Mouse (Mus musculus): ENCODE measurements around the gene Fam189a2. TPM values are rescaled to one million over a fixed set of nuclear protein-coding genes. Genes with fewer than 3 reads are reported as not detected.
A peak's percentile ranks its signal among the peaks of the same experiment; 100 is the strongest.

Gene Fam189a2
- polyA plus RNA-seq, 1 experiment from 2014 or later: 2.9 TPM

GRCm38 (mm10) chr19:23972881-23973649, 57.8 kb downstream of the Fam189a2 start:
- no peak for ATAC-seq
- no peaks in the 10 kb centered on the region for H3K9me3 ChIP-seq (ENCODE audit: control insufficient read depth)
- H3K4me1 ChIP-seq (replicated peaks; ENCODE audit: control insufficient read depth, insufficient read depth, low read length): no peaks in the 10 kb centered on the region
- H3K9ac ChIP-seq (ENCODE audit: low read depth, low read length): no peak overlapping the region
- no peak overlapping the region for H3K4me3 ChIP-seq (ENCODE audit: low read depth, low read length)
- no peak overlapping the region for H3K4me2 ChIP-seq (replicated peaks; ENCODE audit: low read depth)
- H3K36me3 ChIP-seq (ENCODE audit: control insufficient read depth, insufficient read depth): peaks cover 4% of the 10 kb centered on the region; the same call in 1 of the 2 replicates
- peak; percentile 29; the same call in 1 of the 2 replicates for TF ChIP-seq CTCF (IDR thresholded peaks at IDR 0.05; ENCODE audit: low read depth)
- WGBS: 77% methylated on average over 16 of the region's 16 CpGs
- no peaks in the 10 kb centered on the region for H3K27me3 ChIP-seq (replicated peaks; ENCODE audit: control insufficient read depth, insufficient read depth, low read length)
- H3K27ac ChIP-seq (ENCODE audit: low read depth, low read length): peak overlapping the region; percentile 21; the same call in 1 of the 2 replicates

GRCm38 (mm10) chr19:23971391-23971790, 59.4 kb downstream of the Fam189a2 start:
- H3K4me1 ChIP-seq (replicated peaks; ENCODE audit: control insufficient read depth, insufficient read depth, low read length): no peaks in the 10 kb centered on the region
- no peak overlapping the region for H3K9ac ChIP-seq (ENCODE audit: low read depth, low read length)
- H3K4me2 ChIP-seq (replicated peaks; ENCODE audit: low read depth): no peak overlapping the region
- no peak overlapping the region for H3K4me3 ChIP-seq (ENCODE audit: low read depth, low read length)
- no peak overlapping the region for H3K27ac ChIP-seq (ENCODE audit: low read depth, low read length)
- no peaks in the 10 kb centered on the region for H3K9me3 ChIP-seq (ENCODE audit: control insufficient read depth)
- WGBS: 95% methylated on average over 7 of the region's 7 CpGs
- H3K36me3 ChIP-seq (ENCODE audit: control insufficient read depth, insufficient read depth): no peaks in the 10 kb centered on the region
- no peaks in the 10 kb centered on the region for H3K27me3 ChIP-seq (replicated peaks; ENCODE audit: control insufficient read depth, insufficient read depth, low read length)
- no peak for ATAC-seq
- TF ChIP-seq CTCF (IDR thresholded peaks at IDR 0.05; ENCODE audit: low read depth): no peak

GRCm38 (mm10) chr19:23970374-23970773, 60.4 kb downstream of the Fam189a2 start:
- H3K4me2 ChIP-seq (replicated peaks; ENCODE audit: low read depth): no peak overlapping the region
- 86% methylated on average over 3 of the region's 3 CpGs for WGBS

GRCm38 (mm10) chr19:23968862-23969225, 62.0 kb downstream of the Fam189a2 start:
- ATAC-seq: no peak
- Histone ChIP-seq H3K9ac (ENCODE audit: low read depth, low read length) (no peak overlapping the region), H3K36me3 (ENCODE audit: control insufficient read depth, insufficient read depth) (no peaks in the 10 kb centered on the region), H3K9me3 (ENCODE audit: control insufficient read depth) (no peaks in the 10 kb centered on the region), H3K4me2 (replicated peaks; ENCODE audit: low read depth) (no peak overlapping the region), H3K27me3 (replicated peaks; ENCODE audit: control insufficient read depth, insufficient read depth, low read length) (no peaks in the 10 kb centered on the region), H3K4me3 (ENCODE audit: low read depth, low read length) (no peak overlapping the region), H3K4me1 (replicated peaks; ENCODE audit: control insufficient read depth, insufficient read depth, low read length) (no peaks in the 10 kb centered on the region), H3K27ac (ENCODE audit: low read depth, low read length) (no peak overlapping the region)
- WGBS: 60% methylated on average over 2 of the region's 2 CpGs
- TF ChIP-seq CTCF (IDR thresholded peaks at IDR 0.05; ENCODE audit: low read depth): no peak

More at GRCm38 (mm10) chr19:23970374-23970773, 60.4 kb downstream of the Fam189a2 start:
- no peaks in the 10 kb centered on the region for H3K36me3 ChIP-seq (ENCODE audit: control insufficient read depth, insufficient read depth)
- no peak for ATAC-seq
- no peaks in the 10 kb centered on the region for H3K4me1 ChIP-seq (replicated peaks; ENCODE audit: control insufficient read depth, insufficient read depth, low read length)
- H3K4me3 ChIP-seq (ENCODE audit: low read depth, low read length): no peak overlapping the region
- no peaks in the 10 kb centered on the region for H3K9me3 ChIP-seq (ENCODE audit: control insufficient read depth)
- TF ChIP-seq CTCF (IDR thresholded peaks at IDR 0.05; ENCODE audit: low read depth): no peak
- H3K9ac ChIP-seq (ENCODE audit: low read depth, low read length): no peak overlapping the region
- no peak overlapping the region for H3K27ac ChIP-seq (ENCODE audit: low read depth, low read length)
- no peaks in the 10 kb centered on the region for H3K27me3 ChIP-seq (replicated peaks; ENCODE audit: control insufficient read depth, insufficient read depth, low read length)

GRCm38 (mm10) chr19:23968125-23968861, 62.5 kb downstream of the Fam189a2 start:
- H3K27ac ChIP-seq (ENCODE audit: low read depth, low read length): no peak overlapping the region
- peak; percentile 66 for ATAC-seq
- WGBS: 53% methylated on average over 5 of the region's 5 CpGs

GRCm38 (mm10) chr19:23967156-23967555, 63.7 kb downstream of the Fam189a2 start:
- no peak overlapping the region for H3K9ac ChIP-seq (ENCODE audit: low read depth, low read length)
- no peak overlapping the region for H3K27ac ChIP-seq (ENCODE audit: low read depth, low read length)
- 59% methylated on average over 2 of the region's 2 CpGs for WGBS
- no peak for TF ChIP-seq CTCF (IDR thresholded peaks at IDR 0.05; ENCODE audit: low read depth)
- no peak for ATAC-seq
- H3K27me3 ChIP-seq (replicated peaks; ENCODE audit: control insufficient read depth, insufficient read depth, low read length): no peaks in the 10 kb centered on the region
- no peaks in the 10 kb centered on the region for H3K9me3 ChIP-seq (ENCODE audit: control insufficient read depth)
- H3K4me2 ChIP-seq (replicated peaks; ENCODE audit: low read depth): no peak overlapping the region
- no peak overlapping the region for H3K4me3 ChIP-seq (ENCODE audit: low read depth, low read length)
- H3K4me1 ChIP-seq (replicated peaks; ENCODE audit: control insufficient read depth, insufficient read depth, low read length): no peaks in the 10 kb centered on the region
- H3K36me3 ChIP-seq (ENCODE audit: control insufficient read depth, insufficient read depth): no peaks in the 10 kb centered on the region

More at GRCm38 (mm10) chr19:23968125-23968861, 62.5 kb downstream of the Fam189a2 start:
- Histone ChIP-seq H3K9ac (ENCODE audit: low read depth, low read length) (no peak overlapping the region), H3K9me3 (ENCODE audit: control insufficient read depth) (no peaks in the 10 kb centered on the region), H3K4me3 (ENCODE audit: low read depth, low read length) (no peak overlapping the region), H3K27me3 (replicated peaks; ENCODE audit: control insufficient read depth, insufficient read depth, low read length) (no peaks in the 10 kb centered on the region), H3K36me3 (ENCODE audit: control insufficient read depth, insufficient read depth) (no peaks in the 10 kb centered on the region), H3K4me1 (replicated peaks; ENCODE audit: control insufficient read depth, insufficient read depth, low read length) (no peaks in the 10 kb centered on the region), H3K4me2 (replicated peaks; ENCODE audit: low read depth) (no peak overlapping the region)
- TF ChIP-seq CTCF (IDR thresholded peaks at IDR 0.05; ENCODE audit: low read depth): no peak

Measured in intestine, postnatal 0 days (tissue).